Mouse (Mus musculus): ENCODE results near the gene Tnrc18.

Gene Tnrc18

GRCm38 (mm10) chr5:142679065-142679464, 138.4 kb downstream of the Tnrc18 start:
- no peak for DNase-seq

DNA sequence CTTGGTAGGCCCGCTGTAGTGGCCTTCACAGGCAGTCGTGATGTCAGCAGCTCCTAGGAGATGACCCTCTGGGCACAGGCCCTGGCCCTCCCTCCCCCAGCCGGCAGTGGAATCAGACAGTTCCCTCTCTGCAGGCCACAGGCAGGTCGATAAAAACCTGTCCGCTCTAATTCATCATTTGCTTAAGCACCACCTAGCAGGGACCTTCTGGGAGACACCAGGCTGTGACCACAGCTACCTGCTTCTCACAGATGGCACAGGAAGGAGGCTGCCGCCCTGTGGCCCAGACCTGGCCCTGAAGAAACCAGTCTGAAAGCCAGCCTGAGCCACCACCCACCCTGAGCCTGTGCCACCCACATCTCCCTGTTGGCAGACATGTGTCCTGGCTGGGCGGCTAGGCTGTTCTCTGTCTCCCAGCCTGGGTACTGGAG, 139.3 kb downstream of the Tnrc18 start:
- DNase-seq: peak; percentile 90
